Mouse (Mus musculus) heart, postnatal 0 days (tissue): Measurements from ENCODE around the gene Nomo1.

Experiments used
- CTCF ChIP-seq: IDR thresholded peaks from 2 replicates; pipeline ENCODE4 v1.5.1; 2016; ENCODE audit warnings: antibody characterized with exemption, control low read depth, low read depth
- EP300 ChIP-seq: IDR thresholded peaks from 2 replicates; pipeline ENCODE4 v1.6.1; 2016; ENCODE audit warnings: antibody characterized with exemption, low read depth

GRCm38 (mm10) chr7:46092803-46093202 is 59.3 kb downstream of the Nomo1 start:
- no peak for TF ChIP-seq CTCF
- TF ChIP-seq EP300: no peak
